Mouse (Mus musculus) G1E (cell line): Measurements from ENCODE around the gene Cd2bp2. TPM values are rescaled to one million over a fixed set of nuclear protein-coding genes. Genes with fewer than 3 reads are reported as not detected.

Source experiments
- ATAC-seq: 2 replicates; pipeline ENCODE4 v1.8.0; 2016; ENCODE audit warnings: mild to moderate bottlenecking; ENCODE audit not compliant: insufficient number of reproducible peaks, poor library complexity, low FRiP score, severe bottlenecking; ENCODE audit errors: extremely low read depth
- DNase-seq: peaks from one replicate; pipeline ENCODE4 v3.0.0; 2012; ENCODE audit warnings: low spot score
- H3K27me3 ChIP-seq: 2 replicates; pipeline ENCODE4 v1.6.1; 2012; ENCODE audit warnings: mild to moderate bottlenecking, low read length, inconsistent platforms; ENCODE audit not compliant: insufficient read depth
- H3K36me3 ChIP-seq: replicated peaks from 2 replicates; pipeline ENCODE3; 2012; ENCODE audit warnings: mild to moderate bottlenecking, inconsistent platforms
- H3K4me1 ChIP-seq: 2 replicates; pipeline ENCODE4 v1.6.1; 2012; ENCODE audit warnings: low read depth, low read length, inconsistent platforms, mixed read lengths; ENCODE audit not compliant: insufficient read depth
- H3K4me3 ChIP-seq: 2 replicates; pipeline ENCODE4 v1.5.1; 2012; ENCODE audit warnings: low read depth, mild to moderate bottlenecking, inconsistent platforms, low read length, moderate library complexity, mixed read lengths
- H3K9me3 ChIP-seq: replicated peaks from 2 replicates; pipeline ENCODE4 v1.6.1; 2012; ENCODE audit warnings: inconsistent platforms
- CTCF ChIP-seq: IDR thresholded peaks from 2 replicates; pipeline ENCODE4 v1.5.1; 2012; ENCODE audit warnings: low read depth, low read length, inconsistent platforms, mixed read lengths
- GATA1 ChIP-seq: IDR thresholded peaks from 2 replicates; pipeline ENCODE4 v1.6.1; 2012; ENCODE audit warnings: borderline replicate concordance, low read length, inconsistent platforms, mixed read lengths
- GATA2 ChIP-seq: IDR thresholded peaks from 2 replicates; pipeline ENCODE4 v1.6.1; 2012; ENCODE audit warnings: low read depth, low read length, inconsistent platforms, borderline replicate concordance
- POLR2AphosphoS5 ChIP-seq: IDR thresholded peaks from 2 replicates; pipeline ENCODE4 v1.6.1; 2012; ENCODE audit warnings: low read depth, low read length, inconsistent platforms; ENCODE audit not compliant: insufficient replicate concordance
- TAL1 ChIP-seq: conservative IDR thresholded peaks from 2 replicates; pipeline ENCODE4 v1.6.1; 2012; ENCODE audit warnings: low read depth, low read length, inconsistent platforms, mixed read lengths
- polyA plus RNA-seq: library from polyadenylated mRNA; stranded (reverse); fragments of >175 nt; gene quantifications from 2 replicates; pipeline ENCODE4 v1.2.3, GENCODE M21; 2012
- total RNA-seq, 2 experiments: library from RNA; stranded (forward) in 1 of 2; stranded (reverse) in 1 of 2; fragments of 200-1000 nt in 1 of 2; fragments of >200 nt in 1 of 2; fragmentation: Nextera tagmentation in 1 of 2; gene quantifications; 2 replicates each; pipeline ENCODE4 v1.2.3; 2014 to 2017

The Cd2bp2 gene
- total and polyA plus RNA-seq, 3 experiments = 23.3 to 84.6 (median 71.8) TPM

GRCm38 (mm10) chr7:127225147-127225995 lies 29.5 kb upstream of the Cd2bp2 start:
- TF ChIP-seq TAL1 (peak; percentile 61), POLR2AphosphoS5 (no peak)
- no peak for DNase-seq
- Histone ChIP-seq H3K9me3 (no peaks in the 10 kb centered on the region), H3K36me3 (peaks cover 16% of the 10 kb centered on the region), H3K27me3 (no peaks in the 10 kb centered on the region), H3K4me3 (no peak overlapping the region; the same call in 1 of the 2 replicates), H3K4me1 (peaks cover 54% of the 10 kb centered on the region)
- ATAC-seq = no peak; the same call in 1 of the 2 replicates

- peaks cover 8% of the 10 kb centered on the region for H3K36me3 ChIP-seq
- H3K4me1 ChIP-seq = peaks cover 49% of the 10 kb centered on the region
- no peaks in the 10 kb centered on the region for H3K9me3 ChIP-seq
- DNase-seq = no peak
- no peak for TF ChIP-seq POLR2AphosphoS5
- no peak for TF ChIP-seq TAL1
- H3K27me3 ChIP-seq = no peaks in the 10 kb centered on the region
- ATAC-seq = no peak
- no peak overlapping the region for H3K4me3 ChIP-seq
These were observed 28.8 kb upstream of the Cd2bp2 start for GRCm38 (mm10) chr7:127224616-127225015.

GRCm38 (mm10) chr7:127223515-127224478 lies 27.9 kb upstream of the Cd2bp2 start:
- Histone ChIP-seq H3K36me3 (no peaks in the 10 kb centered on the region), H3K4me1 (peaks cover 47% of the 10 kb centered on the region), H3K4me3 (no peak overlapping the region), H3K9me3 (no peaks in the 10 kb centered on the region), H3K27me3 (no peaks in the 10 kb centered on the region)
- TF ChIP-seq GATA2 (no peak), TAL1 (no peak), GATA1 (no peak), POLR2AphosphoS5 (no peak), CTCF (no peak)
- DNase-seq = no peak
- ATAC-seq = no peak

- no peak for TF ChIP-seq GATA2
- no peak for TF ChIP-seq CTCF
- no peak for TF ChIP-seq GATA1
- TF ChIP-seq TAL1 = no peak
- no peak for TF ChIP-seq POLR2AphosphoS5
- H3K4me3 ChIP-seq = no peak overlapping the region
- no peak for ATAC-seq
- no peaks in the 10 kb centered on the region for H3K36me3 ChIP-seq
- H3K4me1 ChIP-seq = peaks cover 52% of the 10 kb centered on the region
- no peak for DNase-seq
- no peaks in the 10 kb centered on the region for H3K9me3 ChIP-seq
- no peaks in the 10 kb centered on the region for H3K27me3 ChIP-seq
These were observed 27.3 kb upstream of the Cd2bp2 start for GRCm38 (mm10) chr7:127223106-127223505.

- Histone ChIP-seq H3K4me1 (peaks cover 58% of the 10 kb centered on the region), H3K27me3 (no peaks in the 10 kb centered on the region), H3K4me3 (no peak overlapping the region), H3K36me3 (peaks cover 12% of the 10 kb centered on the region), H3K9me3 (no peaks in the 10 kb centered on the region)
- DNase-seq (no peak), ATAC-seq (no peak)
- TF ChIP-seq GATA1 (no peak), CTCF (no peak), TAL1 (no peak), GATA2 (no peak), POLR2AphosphoS5 (no peak)
These were observed 24.6 kb upstream of the Cd2bp2 start for GRCm38 (mm10) chr7:127220440-127220839.

- no peaks in the 10 kb centered on the region for H3K27me3 ChIP-seq
- TF ChIP-seq GATA2 (no peak), TAL1 (peak; percentile 25; the same call in 1 of the 2 replicates), CTCF (no peak), GATA1 (no peak), POLR2AphosphoS5 (no peak)
- no peaks in the 10 kb centered on the region for H3K9me3 ChIP-seq
- no peak overlapping the region; the same call in 1 of the 2 replicates for H3K4me3 ChIP-seq
- H3K36me3 ChIP-seq = peaks cover 29% of the 10 kb centered on the region
- DNase-seq = no peak
- peaks cover 61% of the 10 kb centered on the region for H3K4me1 ChIP-seq
- ATAC-seq = peak; percentile 15; the same call in 1 of the 2 replicates
These were observed 22.8 kb upstream of the Cd2bp2 start for GRCm38 (mm10) chr7:127218670-127219069.
